Mouse (Mus musculus) kidney, embryonic 14.5 days (tissue): ENCODE data around the gene Rpe. TPM values are rescaled to one million over a fixed set of nuclear protein-coding genes. Genes with fewer than 3 reads are reported as not detected.
A peak's percentile ranks its signal among the peaks of the same experiment; 100 is the strongest.

Experiments used
- ATAC-seq: fragments of 200-750 bp; cut with Nextera tagmentation; 2 replicates; pipeline ENCODE4 v1.8.0; 2017; ENCODE audit warnings: moderate number of reproducible peaks, mild to moderate bottlenecking, moderate TSS enrichment, moderate library complexity; ENCODE audit not compliant: low FRiP score, low TSS enrichment
- H3K27ac ChIP-seq: fragments of 300-500 bp; sonication (generic); 2 replicates; pipeline ENCODE4 v1.5.1; 2014; ENCODE audit warnings: low read depth, mild to moderate bottlenecking, low read length, moderate library complexity, mixed read lengths
- H3K27me3 ChIP-seq: fragments of 300-500 bp; sonication (generic); 2 replicates; pipeline ENCODE4 v1.6.1; 2014; ENCODE audit warnings: mild to moderate bottlenecking, low read length; ENCODE audit not compliant: control insufficient read depth, insufficient read depth
- H3K36me3 ChIP-seq: fragments of 300-500 bp; sonication (generic); 2 replicates; pipeline ENCODE4 v1.6.1; 2014; ENCODE audit warnings: low read length, mixed read lengths; ENCODE audit not compliant: control insufficient read depth, insufficient read depth
- H3K4me1 ChIP-seq: fragments of 300-500 bp; sonication (generic); 2 replicates; pipeline ENCODE4 v1.6.1; 2014; ENCODE audit warnings: low read length, mixed read lengths; ENCODE audit not compliant: control insufficient read depth, insufficient read depth
- H3K4me2 ChIP-seq: fragments of 300-500 bp; sonication (generic); replicated peaks from 2 replicates; pipeline ENCODE4 v1.6.1; 2014; ENCODE audit warnings: low read depth, mild to moderate bottlenecking, low read length
- H3K4me3 ChIP-seq: fragments of 300-500 bp; sonication (generic); 2 replicates; pipeline ENCODE4 v1.5.1; 2014; ENCODE audit warnings: mild to moderate bottlenecking, low read length
- H3K9ac ChIP-seq: fragments of 300-500 bp; sonication (generic); 2 replicates; pipeline ENCODE4 v1.6.1; 2014; ENCODE audit warnings: low read depth, mild to moderate bottlenecking, low read length, moderate library complexity
- H3K9me3 ChIP-seq: fragments of 300-500 bp; sonication (generic); 2 replicates; pipeline ENCODE4 v1.6.1; 2016; ENCODE audit warnings: low read length; ENCODE audit not compliant: control insufficient read depth
- WGBS: fragments of 180-500 bp; shearing (Covaris S2); extraction: QIAGEN DNeasy Blood & Tissue Kit; methylation state at CpG from one replicate; pipeline ENCODE4 v1.1.7; 2014; 5-methylcytosine and 5-hydroxymethylcytosine counted together
- polyA plus RNA-seq: library from polyadenylated mRNA; unstranded; fragments of >200 nt; fragmentation: Nextera tagmentation; extraction: Ambion mirVana; gene quantifications from 2 replicates; pipeline ENCODE4 v1.2.1, GENCODE M21; 2014

Gene Rpe
- polyA plus RNA-seq, result 40.7 and 49.3 TPM in 2 replicates

GRCm38 (mm10) chr1:66700693-66701575, at the start of gene Rpe:
Gene Rpe (plus strand): TSS chr1:66700831.
- Histone ChIP-seq H3K9me3 (no peaks in the 10 kb centered on the region), H3K36me3 (no peaks in the 10 kb centered on the region), H3K9ac (peak within 1 kb of the TSS; percentile 80), H3K27me3 (no peaks in the 10 kb centered on the region), H3K27ac (peak within 1 kb of the TSS; percentile 34; the same call in 1 of the 2 replicates), H3K4me3 (peak within 1 kb of the TSS; percentile 74), H3K4me2 (peak within 1 kb of the TSS; percentile 66), H3K4me1 (peaks cover 5% of the 10 kb centered on the region; the same call in 1 of the 2 replicates)
- peak; percentile 100 for ATAC-seq
- WGBS, result under 1% methylated on average over 58 of the region's 73 CpGs

- H3K4me1 ChIP-seq, result no peaks in the 10 kb centered on the region
- no peak overlapping the region for H3K4me3 ChIP-seq
- ATAC-seq, result no peak
- no peaks in the 10 kb centered on the region for H3K27me3 ChIP-seq
- no peak overlapping the region for H3K9ac ChIP-seq
- H3K27ac ChIP-seq, result no peak overlapping the region
- no peaks in the 10 kb centered on the region for H3K9me3 ChIP-seq
- no peak overlapping the region for H3K4me2 ChIP-seq
- H3K36me3 ChIP-seq, result no peaks in the 10 kb centered on the region
- WGBS, result 70% methylated on average over 4 of the region's 4 CpGs
Observed at GRCm38 (mm10) chr1:66655119-66655746, 45.4 kb upstream of the Rpe start.

GRCm38 (mm10) chr1:66655747-66656119, 44.9 kb upstream of the Rpe start:
- no peak overlapping the region for H3K9ac ChIP-seq
- H3K27me3 ChIP-seq, result no peaks in the 10 kb centered on the region
- H3K36me3 ChIP-seq, result no peaks in the 10 kb centered on the region
- no peak for ATAC-seq
- H3K4me1 ChIP-seq, result no peaks in the 10 kb centered on the region
- no peaks in the 10 kb centered on the region for H3K9me3 ChIP-seq
- H3K27ac ChIP-seq, result no peak overlapping the region
- H3K4me3 ChIP-seq, result no peak overlapping the region
- H3K4me2 ChIP-seq, result no peak overlapping the region

GRCm38 (mm10) chr1:66671475-66671874, 29.2 kb upstream of the Rpe start:
- Histone ChIP-seq H3K4me2 (no peak overlapping the region), H3K27me3 (no peaks in the 10 kb centered on the region), H3K4me3 (no peak overlapping the region), H3K36me3 (no peaks in the 10 kb centered on the region), H3K27ac (no peak overlapping the region), H3K9ac (no peak overlapping the region), H3K9me3 (no peaks in the 10 kb centered on the region), H3K4me1 (no peaks in the 10 kb centered on the region)
- WGBS, result 74% methylated on average over 7 of the region's 7 CpGs
- ATAC-seq, result no peak

- Histone ChIP-seq H3K4me2 (no peak overlapping the region), H3K4me1 (no peaks in the 10 kb centered on the region), H3K36me3 (no peaks in the 10 kb centered on the region), H3K4me3 (no peak overlapping the region), H3K27me3 (no peaks in the 10 kb centered on the region), H3K9ac (no peak overlapping the region), H3K27ac (no peak overlapping the region), H3K9me3 (no peaks in the 10 kb centered on the region)
- ATAC-seq, result no peak
- 85% methylated on average over 7 of the region's 7 CpGs for WGBS
Observed at GRCm38 (mm10) chr1:66672812-66673211, 27.8 kb upstream of the Rpe start.

GRCm38 (mm10) chr1:66677928-66678327, 22.7 kb upstream of the Rpe start:
- WGBS, result 88% methylated on average over 14 of the region's 14 CpGs
- H3K4me1 ChIP-seq, result no peaks in the 10 kb centered on the region
- H3K27me3 ChIP-seq, result no peaks in the 10 kb centered on the region
- H3K4me2 ChIP-seq, result no peak overlapping the region
- H3K27ac ChIP-seq, result no peak overlapping the region
- no peak overlapping the region for H3K9ac ChIP-seq
- H3K4me3 ChIP-seq, result no peak overlapping the region
- H3K9me3 ChIP-seq, result no peaks in the 10 kb centered on the region
- ATAC-seq, result no peak
- no peaks in the 10 kb centered on the region for H3K36me3 ChIP-seq

GRCm38 (mm10) chr1:66678662-66679061, 22.0 kb upstream of the Rpe start:
- no peaks in the 10 kb centered on the region for H3K4me1 ChIP-seq
- H3K4me3 ChIP-seq, result no peak overlapping the region
- no peak overlapping the region for H3K9ac ChIP-seq
- H3K36me3 ChIP-seq, result no peaks in the 10 kb centered on the region
- H3K9me3 ChIP-seq, result no peaks in the 10 kb centered on the region
- H3K27ac ChIP-seq, result no peak overlapping the region
- 44% methylated on average over 2 of the region's 2 CpGs for WGBS
- no peak overlapping the region for H3K4me2 ChIP-seq
- no peak for ATAC-seq
- H3K27me3 ChIP-seq, result no peaks in the 10 kb centered on the region

- H3K4me3 ChIP-seq, result no peak overlapping the region
- H3K9ac ChIP-seq, result no peak overlapping the region
- no peak overlapping the region for H3K27ac ChIP-seq
- no peaks in the 10 kb centered on the region for H3K36me3 ChIP-seq
- 87% methylated on average over 5 of the region's 5 CpGs for WGBS
- no peak overlapping the region for H3K4me2 ChIP-seq
- H3K9me3 ChIP-seq, result no peaks in the 10 kb centered on the region
- no peaks in the 10 kb centered on the region for H3K27me3 ChIP-seq
- H3K4me1 ChIP-seq, result no peaks in the 10 kb centered on the region
- no peak for ATAC-seq
Observed at GRCm38 (mm10) chr1:66682974-66683373, 17.7 kb upstream of the Rpe start.

GRCm38 (mm10) chr1:66691772-66692171, 8.9 kb upstream of the Rpe start:
- Histone ChIP-seq H3K9me3 (no peaks in the 10 kb centered on the region), H3K4me2 (no peak overlapping the region), H3K9ac (no peak overlapping the region), H3K36me3 (no peaks in the 10 kb centered on the region), H3K27me3 (no peaks in the 10 kb centered on the region), H3K27ac (no peak overlapping the region), H3K4me1 (no peaks in the 10 kb centered on the region), H3K4me3 (no peak overlapping the region)
- ATAC-seq, result no peak
- 82% methylated on average over 3 of the region's 3 CpGs for WGBS
